Mouse (Mus musculus) ovary, postnatal 36 days (tissue): Measurements from ENCODE around the gene Ntrk1.
A peak's percentile ranks its signal among the peaks of the same experiment; 100 is the strongest.

Experiments
- DNase-seq: peaks from one replicate; pipeline ENCODE4 v3.0.0; 2022; ENCODE audit warnings: low spot score, mixed read lengths

Ntrk1 gene

GRCm38 (mm10) chr3:87752567-87752966, 42.4 kb downstream of the Ntrk1 start:
- no peak for DNase-seq

- no peak for DNase-seq
Measured at GRCm38 (mm10) chr3:87749977-87750376, 45.0 kb downstream of the Ntrk1 start.

- DNase-seq = peak; percentile 56
Measured at GRCm38 (mm10) chr3:87749036-87749435, 45.9 kb downstream of the Ntrk1 start.

DNA sequence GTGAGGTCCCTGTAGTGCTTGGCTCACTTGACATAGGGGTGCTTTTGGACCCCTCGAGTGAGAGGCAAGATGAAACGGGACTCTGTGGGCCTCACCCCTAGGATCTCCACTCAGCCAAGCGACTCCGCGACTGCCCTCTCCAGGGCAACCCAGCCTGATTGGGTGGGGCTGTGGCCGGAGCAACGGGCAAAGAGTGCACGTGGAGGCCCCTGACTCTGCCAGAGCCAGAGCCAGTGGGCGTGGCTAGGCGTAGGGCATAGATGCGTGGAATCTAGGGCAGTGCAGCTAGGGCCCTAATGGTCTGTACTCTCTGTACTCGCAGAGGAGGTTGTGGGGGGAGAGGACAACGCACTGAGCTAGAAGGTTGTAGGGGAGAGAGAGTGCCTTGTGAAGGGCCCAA, 46.5 kb downstream of the Ntrk1 start, which contains the start of gene Lrrc71:
TSS of gene Lrrc71 (minus strand) at position 195 of the 400 bp plus-strand sequence.
- peak; percentile 46 for DNase-seq

GRCm38 (mm10) chr3:87745036-87745659, 49.8 kb downstream of the Ntrk1 start:
- DNase-seq = no peak

- DNase-seq = no peak
Measured at GRCm38 (mm10) chr3:87743927-87744326, 51.0 kb downstream of the Ntrk1 start.

DNA sequence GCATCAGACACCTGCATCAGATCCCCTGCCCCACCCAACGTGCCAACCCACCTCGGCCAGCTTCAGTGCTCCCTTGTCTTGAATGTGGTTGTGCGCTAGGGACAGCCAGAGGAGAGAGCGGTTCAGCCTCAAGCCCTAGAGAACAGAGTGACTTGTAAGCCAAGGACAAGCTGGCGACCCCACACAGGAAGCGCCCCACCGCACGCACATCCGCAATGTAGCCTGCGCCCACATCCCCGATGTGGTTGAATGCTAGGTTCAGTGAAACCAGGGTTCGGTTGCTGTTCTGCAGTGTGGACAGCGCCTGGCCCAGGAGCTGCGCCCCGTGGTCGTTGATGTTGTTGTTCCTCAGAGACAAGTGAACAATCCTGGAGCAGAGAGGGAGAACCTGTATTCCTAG, 52.2 kb downstream of the Ntrk1 start:
- no peak for DNase-seq

GRCm38 (mm10) chr3:87742013-87742412, 52.9 kb downstream of the Ntrk1 start:
- DNase-seq = no peak

DNA sequence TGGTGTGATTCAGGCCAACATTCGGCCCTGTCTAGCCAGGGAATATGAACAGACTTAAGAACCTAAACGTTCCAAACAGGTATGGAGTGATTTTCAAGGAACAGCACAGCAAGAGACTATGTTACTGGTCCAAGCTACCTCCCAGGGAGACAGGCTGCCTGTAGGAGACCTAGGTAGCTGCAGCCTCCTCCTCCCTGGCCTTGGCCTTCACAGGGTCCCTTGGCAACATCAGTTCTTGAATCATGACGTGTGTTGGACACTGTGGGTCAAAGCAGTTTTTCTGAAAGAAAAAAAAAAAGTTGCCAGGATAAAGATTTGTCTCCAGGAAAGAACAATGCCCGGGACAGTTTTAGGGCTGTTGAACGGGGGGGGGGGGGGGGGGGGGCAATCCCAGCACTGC, 56.1 kb downstream of the Ntrk1 start:
- no peak for DNase-seq

GRCm38 (mm10) chr3:87735335-87735734, 59.6 kb downstream of the Ntrk1 start:
- DNase-seq = no peak

- DNase-seq = no peak
Measured at GRCm38 (mm10) chr3:87733984-87734761, 60.8 kb downstream of the Ntrk1 start.

GRCm38 (mm10) chr3:87733098-87733497, 61.9 kb downstream of the Ntrk1 start:
- DNase-seq = no peak

DNA sequence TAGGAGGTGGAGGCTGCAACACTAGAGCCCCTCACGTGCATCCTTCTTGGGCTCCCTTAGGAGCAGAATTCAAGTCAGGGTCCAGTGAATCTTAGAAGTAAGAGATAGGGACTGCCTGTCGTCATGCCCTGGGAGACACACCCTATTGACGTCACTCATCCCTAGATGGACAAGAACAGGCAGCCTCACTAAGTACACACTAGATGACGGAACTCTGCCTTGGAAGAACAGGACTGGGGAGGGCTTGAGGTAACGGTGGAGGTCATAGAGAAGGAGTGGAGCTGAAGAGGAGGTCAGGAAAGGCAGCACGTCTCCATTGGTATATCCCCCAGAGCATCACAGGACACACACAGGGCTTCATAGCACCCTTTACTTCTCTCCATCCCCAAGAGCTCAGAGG, 66.3 kb downstream of the Ntrk1 start:
- no peak for DNase-seq
